Mouse (Mus musculus): ENCODE results near the gene Supt5. TPM values are rescaled to one million over a fixed set of nuclear protein-coding genes. Genes with fewer than 3 reads are reported as not detected.
A peak's percentile ranks its signal among the peaks of the same experiment; 100 is the strongest.

Gene Supt5
- total and polyA plus RNA-seq, 2 experiments from 2014 or later: 36.6 to 71.4 TPM

- Histone ChIP-seq H3K36me3 (replicated peaks; ENCODE audit: control insufficient read depth, insufficient read depth, low read length) (no peaks in the 10 kb centered on the region), H3K4me2 (ENCODE audit: low read depth, low read length) (peak overlapping the region; percentile 84), H3K27ac (ENCODE audit: low read depth) (peak overlapping the region; percentile 97), H3K9ac (replicated peaks; ENCODE audit: low read depth, low read length) (peak overlapping the region; percentile 83), H3K4me3 (ENCODE audit: low read depth, low read length) (peak overlapping the region; percentile 69), H3K4me1 (ENCODE audit: control insufficient read depth, insufficient read depth) (peaks cover 5% of the 10 kb centered on the region), H3K27me3 (ENCODE audit: control insufficient read depth, insufficient read depth, low read length) (no peaks in the 10 kb centered on the region), H3K9me3 (replicated peaks; ENCODE audit: control insufficient read depth, low read length) (no peaks in the 10 kb centered on the region)
- 72% methylated on average over 19 of the region's 19 CpGs for WGBS
- ATAC-seq (ENCODE audit: insufficient read depth, low read depth) (0 out of 2 replicates have a peak, but pooled peaks have one; percentile 3), DNase-seq (ENCODE audit: low spot score) (peak; percentile 49)
- TF ChIP-seq EP300 (IDR thresholded peaks at IDR 0.05; ENCODE audit: low read depth) (no peak), CTCF (IDR thresholded peaks at IDR 0.05; ENCODE audit: low read depth) (peak; percentile 26; the same call in 1 of the 2 replicates)
These were observed 819 bp upstream of the Supt5 start for GRCm38 (mm10) chr7:28339213-28339917.

DNA sequence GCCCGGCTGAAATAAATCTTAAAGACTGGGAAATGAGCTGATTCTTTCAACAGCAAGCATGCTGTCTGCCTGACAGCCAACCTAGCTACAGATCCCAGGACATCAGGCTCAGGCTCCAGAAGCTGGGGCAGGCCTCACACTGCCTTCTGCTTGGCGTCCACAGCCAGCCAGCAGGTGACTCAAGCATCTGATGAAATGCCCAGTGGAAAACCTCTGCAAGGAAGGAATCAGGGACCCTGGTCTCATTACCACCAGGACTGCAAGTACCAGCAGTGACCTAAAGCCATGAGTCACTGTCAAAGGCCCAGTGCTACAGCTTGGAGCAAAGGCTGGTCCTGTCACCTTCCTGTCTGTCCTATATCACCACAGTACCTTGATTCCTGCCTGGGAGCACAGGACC lies 3.1 kb downstream of the Supt5 start:
- WGBS: 84% methylated on average over 2 of the region's 2 CpGs
- Histone ChIP-seq H3K9ac (replicated peaks; ENCODE audit: low read depth, low read length) (no peak overlapping the region), H3K27me3 (ENCODE audit: control insufficient read depth, insufficient read depth, low read length) (no peaks in the 10 kb centered on the region), H3K36me3 (replicated peaks; ENCODE audit: control insufficient read depth, insufficient read depth, low read length) (peaks cover 16% of the 10 kb centered on the region), H3K9me3 (replicated peaks; ENCODE audit: control insufficient read depth, low read length) (no peaks in the 10 kb centered on the region), H3K27ac (ENCODE audit: low read depth) (no peak overlapping the region), H3K4me2 (ENCODE audit: low read depth, low read length) (no peak overlapping the region), H3K4me3 (ENCODE audit: low read depth, low read length) (no peak overlapping the region), H3K4me1 (ENCODE audit: control insufficient read depth, insufficient read depth) (peaks cover 5% of the 10 kb centered on the region)
- no peak for DNase-seq (ENCODE audit: low spot score)
- no peak for ATAC-seq (ENCODE audit: insufficient read depth, low read depth)
- TF ChIP-seq CTCF (IDR thresholded peaks at IDR 0.05; ENCODE audit: low read depth): no peak
- TF ChIP-seq EP300 (IDR thresholded peaks at IDR 0.05; ENCODE audit: low read depth): no peak

GRCm38 (mm10) chr7:28334534-28334933 lies 4.0 kb downstream of the Supt5 start:
- H3K9me3 ChIP-seq (replicated peaks; ENCODE audit: control insufficient read depth, low read length): no peaks in the 10 kb centered on the region
- WGBS: 83% methylated on average over 4 of the region's 4 CpGs
- ATAC-seq (ENCODE audit: insufficient read depth, low read depth): no peak

DNA sequence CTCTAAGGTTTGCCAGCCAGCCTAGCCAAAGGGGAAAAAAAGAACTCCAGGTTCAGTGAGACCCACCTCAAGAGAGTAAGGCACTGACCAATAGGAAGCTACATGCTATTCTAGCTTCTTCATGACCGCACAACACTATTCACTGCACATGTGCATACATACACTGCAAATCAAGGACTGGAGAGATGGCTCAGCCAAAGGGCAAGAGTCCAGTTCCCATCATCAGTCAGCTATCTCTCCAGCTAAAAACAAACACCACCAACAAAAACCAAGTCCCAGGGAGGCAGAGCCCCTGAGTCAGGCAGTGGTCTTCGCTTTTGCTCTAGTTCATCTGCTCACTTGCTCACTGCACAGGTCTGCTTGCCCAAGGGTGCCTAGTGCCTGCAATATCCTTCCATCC lies 10.3 kb downstream of the Supt5 start:
- TF ChIP-seq EP300 (IDR thresholded peaks at IDR 0.05; ENCODE audit: low read depth): no peak
- no peak for TF ChIP-seq CTCF (IDR thresholded peaks at IDR 0.05; ENCODE audit: low read depth)
- no peaks in the 10 kb centered on the region for H3K4me1 ChIP-seq (ENCODE audit: control insufficient read depth, insufficient read depth)
- no peak overlapping the region for H3K9ac ChIP-seq (replicated peaks; ENCODE audit: low read depth, low read length)
- no peak overlapping the region for H3K4me3 ChIP-seq (ENCODE audit: low read depth, low read length)
- H3K27me3 ChIP-seq (ENCODE audit: control insufficient read depth, insufficient read depth, low read length): no peaks in the 10 kb centered on the region
- no peaks in the 10 kb centered on the region for H3K9me3 ChIP-seq (replicated peaks; ENCODE audit: control insufficient read depth, low read length)
- peaks cover 88% of the 10 kb centered on the region for H3K36me3 ChIP-seq (replicated peaks; ENCODE audit: control insufficient read depth, insufficient read depth, low read length)
- no peak for ATAC-seq (ENCODE audit: insufficient read depth, low read depth)
- no peak for DNase-seq (ENCODE audit: low spot score)
- no peak overlapping the region for H3K27ac ChIP-seq (ENCODE audit: low read depth)
- no peak overlapping the region for H3K4me2 ChIP-seq (ENCODE audit: low read depth, low read length)
- 98% methylated on average over 2 of the region's 2 CpGs for WGBS

More at GRCm38 (mm10) chr7:28334534-28334933, 4.0 kb downstream of the Supt5 start:
- Histone ChIP-seq H3K4me2 (ENCODE audit: low read depth, low read length) (no peak overlapping the region), H3K27ac (ENCODE audit: low read depth) (no peak overlapping the region), H3K27me3 (ENCODE audit: control insufficient read depth, insufficient read depth, low read length) (no peaks in the 10 kb centered on the region), H3K36me3 (replicated peaks; ENCODE audit: control insufficient read depth, insufficient read depth, low read length) (peaks cover 26% of the 10 kb centered on the region), H3K4me3 (ENCODE audit: low read depth, low read length) (no peak overlapping the region), H3K4me1 (ENCODE audit: control insufficient read depth, insufficient read depth) (peaks cover 5% of the 10 kb centered on the region), H3K9ac (replicated peaks; ENCODE audit: low read depth, low read length) (no peak overlapping the region)
- no peak for DNase-seq (ENCODE audit: low spot score)
- TF ChIP-seq EP300 (IDR thresholded peaks at IDR 0.05; ENCODE audit: low read depth): no peak
- no peak for TF ChIP-seq CTCF (IDR thresholded peaks at IDR 0.05; ENCODE audit: low read depth)

- no peak for DNase-seq (ENCODE audit: low spot score)
- Histone ChIP-seq H3K9ac (replicated peaks; ENCODE audit: low read depth, low read length) (no peak overlapping the region), H3K4me1 (ENCODE audit: control insufficient read depth, insufficient read depth) (no peaks in the 10 kb centered on the region), H3K9me3 (replicated peaks; ENCODE audit: control insufficient read depth, low read length) (no peaks in the 10 kb centered on the region), H3K27ac (ENCODE audit: low read depth) (no peak overlapping the region), H3K36me3 (replicated peaks; ENCODE audit: control insufficient read depth, insufficient read depth, low read length) (peaks cover 100% of the 10 kb centered on the region), H3K27me3 (ENCODE audit: control insufficient read depth, insufficient read depth, low read length) (no peaks in the 10 kb centered on the region), H3K4me2 (ENCODE audit: low read depth, low read length) (no peak overlapping the region), H3K4me3 (ENCODE audit: low read depth, low read length) (no peak overlapping the region)
- no peak for ATAC-seq (ENCODE audit: insufficient read depth, low read depth)
- WGBS: 83% methylated on average over 4 of the region's 4 CpGs
- no peak for TF ChIP-seq EP300 (IDR thresholded peaks at IDR 0.05; ENCODE audit: low read depth)
- no peak for TF ChIP-seq CTCF (IDR thresholded peaks at IDR 0.05; ENCODE audit: low read depth)
These were observed 12.1 kb downstream of the Supt5 start for GRCm38 (mm10) chr7:28326457-28326856.

DNA sequence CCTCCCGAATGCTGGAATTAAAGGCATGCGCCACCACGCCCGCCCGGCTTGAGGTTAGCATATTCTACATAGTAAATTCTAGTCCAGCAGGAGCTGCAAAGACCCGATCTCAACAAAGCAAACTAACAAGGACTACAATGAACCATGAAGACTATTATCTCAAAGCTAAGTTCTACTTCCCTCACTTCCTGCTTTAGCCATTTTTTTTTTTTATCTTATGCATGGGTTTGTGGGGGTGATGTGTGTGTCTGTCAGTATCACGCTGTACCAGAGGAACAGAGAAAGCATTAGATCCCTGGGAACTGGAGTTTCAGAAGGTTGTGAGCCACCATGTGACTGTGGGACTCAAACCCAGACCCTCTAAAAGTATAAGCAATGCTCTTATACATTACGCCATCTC lies 13.3 kb downstream of the Supt5 start:
- DNase-seq (ENCODE audit: low spot score) (no peak), ATAC-seq (ENCODE audit: insufficient read depth, low read depth) (no peak)
- no peak for TF ChIP-seq EP300 (IDR thresholded peaks at IDR 0.05; ENCODE audit: low read depth)
- Histone ChIP-seq H3K9ac (replicated peaks; ENCODE audit: low read depth, low read length) (no peak overlapping the region), H3K9me3 (replicated peaks; ENCODE audit: control insufficient read depth, low read length) (no peaks in the 10 kb centered on the region), H3K4me3 (ENCODE audit: low read depth, low read length) (no peak overlapping the region), H3K27me3 (ENCODE audit: control insufficient read depth, insufficient read depth, low read length) (no peaks in the 10 kb centered on the region), H3K36me3 (replicated peaks; ENCODE audit: control insufficient read depth, insufficient read depth, low read length) (peaks cover 100% of the 10 kb centered on the region), H3K4me2 (ENCODE audit: low read depth, low read length) (no peak overlapping the region), H3K4me1 (ENCODE audit: control insufficient read depth, insufficient read depth) (no peaks in the 10 kb centered on the region), H3K27ac (ENCODE audit: low read depth) (no peak overlapping the region)
- WGBS: 96% methylated on average over 8 of the region's 8 CpGs
